Mouse (Mus musculus) embryonic facial prominence, embryonic 14.5 days (tissue): ENCODE measurements at regions not wholly inside any gene's neighbourhood (a gene's known extent, or its start where the extent isn't known, plus 50 kb on each side); places are given as distances from the start of the nearest gene placed in this dataset.
A peak's percentile ranks its signal among the peaks of the same experiment; 100 is the strongest.

Experiments
- ATAC-seq: fragments of 200-750 bp; cut with Nextera tagmentation; 2 replicates; pipeline ENCODE4 v1.8.0; 2017; ENCODE audit warnings: low read depth, moderate number of reproducible peaks, moderate TSS enrichment
- DNase-seq: peaks from one replicate; pipeline ENCODE4 v3.0.0-alpha.2; 2015; ENCODE audit warnings: low spot score
- H3K27ac ChIP-seq: fragments of 300-500 bp; sonication (generic); replicated peaks from 2 replicates; pipeline ENCODE4 v1.5.1; 2014; ENCODE audit warnings: low read depth, mild to moderate bottlenecking, low read length, moderate library complexity
- H3K27me3 ChIP-seq: fragments of 300-500 bp; sonication (generic); replicated peaks from 2 replicates; pipeline ENCODE4 v1.6.1; 2014; ENCODE audit warnings: low read length; ENCODE audit not compliant: control insufficient read depth, insufficient read depth
- H3K36me3 ChIP-seq: fragments of 300-500 bp; sonication (generic); 2 replicates; pipeline ENCODE4 v1.6.1; 2014; ENCODE audit warnings: low read length, mixed read lengths; ENCODE audit not compliant: control insufficient read depth, insufficient read depth
- H3K4me1 ChIP-seq: fragments of 300-500 bp; sonication (generic); 2 replicates; pipeline ENCODE4 v1.6.1; 2014; ENCODE audit warnings: antibody characterized with exemption, low read length; ENCODE audit not compliant: control insufficient read depth, insufficient read depth
- H3K4me2 ChIP-seq: fragments of 300-500 bp; sonication (generic); 2 replicates; pipeline ENCODE4 v1.6.1; 2014; ENCODE audit warnings: low read depth, mild to moderate bottlenecking, low read length, moderate library complexity, mixed read lengths
- H3K4me3 ChIP-seq: fragments of 300-500 bp; sonication (generic); 2 replicates; pipeline ENCODE4 v1.5.1; 2014; ENCODE audit warnings: low read depth, mild to moderate bottlenecking, low read length
- H3K9ac ChIP-seq: fragments of 300-500 bp; sonication (generic); 2 replicates; pipeline ENCODE4 v1.6.1; 2014; ENCODE audit warnings: low read depth, mild to moderate bottlenecking, low read length, moderate library complexity, mixed read lengths
- H3K9me3 ChIP-seq: fragments of 300-500 bp; sonication (generic); 2 replicates; pipeline ENCODE4 v1.6.1; 2016; ENCODE audit warnings: low read length; ENCODE audit not compliant: control insufficient read depth
- WGBS: fragments of 180-500 bp; shearing (Covaris S2); extraction: QIAGEN DNeasy Blood & Tissue Kit; methylation state at CpG from one replicate; pipeline ENCODE4 v1.1.7; 2014; 5-methylcytosine and 5-hydroxymethylcytosine counted together

GRCm38 (mm10) chr5:107035376-107035775 is 71.3 kb downstream of the Cdc7 start:
- ATAC-seq, result no peak
- WGBS, result 52% methylated on average over 4 of the region's 4 CpGs
- no peak overlapping the region for H3K27ac ChIP-seq

GRCm38 (mm10) chr5:107035782-107036181 is 71.7 kb downstream of the Cdc7 start:
- H3K9me3 ChIP-seq, result no peaks in the 10 kb centered on the region
- H3K9ac ChIP-seq, result no peak overlapping the region
- no peak overlapping the region for H3K4me2 ChIP-seq
- ATAC-seq (peak; percentile 37; the same call in 1 of the 2 replicates), DNase-seq (no peak)
- H3K36me3 ChIP-seq, result no peaks in the 10 kb centered on the region
- WGBS, result 28% methylated on average over 6 of the region's 6 CpGs
- H3K4me3 ChIP-seq, result no peak overlapping the region
- peaks cover 21% of the 10 kb centered on the region for H3K4me1 ChIP-seq
- H3K27ac ChIP-seq, result no peak overlapping the region
- H3K27me3 ChIP-seq, result no peaks in the 10 kb centered on the region

More at GRCm38 (mm10) chr5:107035376-107035775, 71.3 kb downstream of the Cdc7 start:
- Histone ChIP-seq H3K36me3 (no peaks in the 10 kb centered on the region), H3K4me3 (no peak overlapping the region), H3K27me3 (no peaks in the 10 kb centered on the region), H3K4me2 (no peak overlapping the region), H3K9ac (no peak overlapping the region), H3K4me1 (peaks cover 21% of the 10 kb centered on the region), H3K9me3 (no peaks in the 10 kb centered on the region)
- no peak for DNase-seq

- Histone ChIP-seq H3K9me3 (no peaks in the 10 kb centered on the region), H3K4me3 (no peak overlapping the region), H3K4me1 (peaks cover 21% of the 10 kb centered on the region), H3K27me3 (no peaks in the 10 kb centered on the region), H3K4me2 (no peak overlapping the region), H3K27ac (no peak overlapping the region), H3K9ac (no peak overlapping the region), H3K36me3 (no peaks in the 10 kb centered on the region)
- ATAC-seq, result no peak
- WGBS, result 84% methylated on average over 6 of the region's 6 CpGs
- DNase-seq, result no peak
Measured at GRCm38 (mm10) chr5:107036475-107036874, 72.4 kb downstream of the Cdc7 start.

- no peaks in the 10 kb centered on the region for H3K36me3 ChIP-seq
- DNase-seq, result no peak
- no peak overlapping the region for H3K27ac ChIP-seq
- H3K4me1 ChIP-seq, result peaks cover 21% of the 10 kb centered on the region
- no peaks in the 10 kb centered on the region for H3K27me3 ChIP-seq
- no peak for ATAC-seq
- H3K9ac ChIP-seq, result no peak overlapping the region
- H3K4me2 ChIP-seq, result no peak overlapping the region
- WGBS, result 47% methylated on average over 6 of the region's 6 CpGs
- H3K4me3 ChIP-seq, result no peak overlapping the region
- no peaks in the 10 kb centered on the region for H3K9me3 ChIP-seq
Measured at GRCm38 (mm10) chr5:107037087-107037486, 73.0 kb downstream of the Cdc7 start.

- WGBS, result 98% methylated on average over 8 of the region's 8 CpGs
- Histone ChIP-seq H3K4me2 (no peak overlapping the region), H3K36me3 (no peaks in the 10 kb centered on the region), H3K9me3 (no peaks in the 10 kb centered on the region), H3K4me1 (peaks cover 21% of the 10 kb centered on the region), H3K27ac (no peak overlapping the region), H3K4me3 (no peak overlapping the region), H3K9ac (no peak overlapping the region), H3K27me3 (no peaks in the 10 kb centered on the region)
- no peak for DNase-seq
- no peak for ATAC-seq
Measured at GRCm38 (mm10) chr5:107039340-107039739, 75.2 kb downstream of the Cdc7 start.

- no peak overlapping the region for H3K27ac ChIP-seq
- no peaks in the 10 kb centered on the region for H3K36me3 ChIP-seq
- H3K4me3 ChIP-seq, result no peak overlapping the region
- H3K27me3 ChIP-seq, result no peaks in the 10 kb centered on the region
- 93% methylated on average over 6 of the region's 6 CpGs for WGBS
- H3K9ac ChIP-seq, result no peak overlapping the region
- ATAC-seq, result no peak
- peaks cover 21% of the 10 kb centered on the region for H3K4me1 ChIP-seq
- H3K9me3 ChIP-seq, result no peaks in the 10 kb centered on the region
- DNase-seq, result no peak
- H3K4me2 ChIP-seq, result no peak overlapping the region
Measured at GRCm38 (mm10) chr5:107039956-107040355, 75.8 kb downstream of the Cdc7 start.

- Histone ChIP-seq H3K4me1 (peaks cover 16% of the 10 kb centered on the region), H3K4me3 (no peak overlapping the region), H3K9ac (no peak overlapping the region), H3K4me2 (no peak overlapping the region), H3K9me3 (no peaks in the 10 kb centered on the region), H3K36me3 (no peaks in the 10 kb centered on the region), H3K27ac (no peak overlapping the region), H3K27me3 (no peaks in the 10 kb centered on the region)
- DNase-seq, result no peak
- ATAC-seq, result no peak
- 73% methylated on average over 10 of the region's 10 CpGs for whole genome bisulfite sequencing
Measured at GRCm38 (mm10) chr5:107040489-107040888, 76.4 kb downstream of the Cdc7 start.

- Histone ChIP-seq H3K9ac (no peak overlapping the region), H3K27me3 (no peaks in the 10 kb centered on the region), H3K4me3 (no peak overlapping the region), H3K4me1 (no peaks in the 10 kb centered on the region; the same call in 1 of the 2 replicates), H3K9me3 (no peaks in the 10 kb centered on the region), H3K27ac (no peak overlapping the region), H3K36me3 (no peaks in the 10 kb centered on the region), H3K4me2 (no peak overlapping the region)
- DNase-seq, result no peak
- ATAC-seq, result no peak
- WGBS, result 75% methylated on average over 10 of the region's 10 CpGs
Measured at GRCm38 (mm10) chr5:107045163-107045562, 81.0 kb downstream of the Cdc7 start.

GRCm38 (mm10) chr5:107046501-107046931 is 82.4 kb downstream of the Cdc7 start:
- Histone ChIP-seq H3K36me3 (no peaks in the 10 kb centered on the region), H3K27me3 (no peaks in the 10 kb centered on the region), H3K4me1 (no peaks in the 10 kb centered on the region; the same call in 1 of the 2 replicates), H3K27ac (peak overlapping the region; percentile 52), H3K9me3 (no peaks in the 10 kb centered on the region), H3K9ac (peak overlapping the region; percentile 22; the same call in 1 of the 2 replicates), H3K4me2 (no peak overlapping the region), H3K4me3 (no peak overlapping the region)
- ATAC-seq, result no peak
- DNase-seq, result no peak
- 18% methylated on average over 4 of the region's 4 CpGs for WGBS
